17 mouse cellular contexts compared by ENCODE assay signal in genomic region chr5:49292421-49292820, GRCm38 (mm10).
DNase-seq lines count a peak whose midpoint lies in the region; ATAC-seq and TF ChIP-seq lines count a peak whose summit lies in the region.
"Had no signal": no experiment of that assay in that cellular context is flagged by ENCODE, and none has a peak within 500 bp of the region (broad histone marks: within the 10 kb centered on the region; RNA-seq: fewer than 3 reads in every experiment).

No protein-coding gene starts in this region.

- 66% methylated on average over 2 of the region's 2 CpGs for WGBS in forebrain, embryonic 13.5 days
- 51% methylated on average over 2 of the region's 2 CpGs for WGBS in forebrain, embryonic 15.5 days
- 74% methylated on average over 2 of the region's 2 CpGs for WGBS in hindbrain, embryonic 16.5 days
- WGBS in hindbrain, embryonic 13.5 days: 91% methylated on average over 2 of the region's 2 CpGs
- WGBS in liver, adult 2 months: 18% methylated on average over 2 of the region's 2 CpGs

- H3K36me3 ChIP-seq in forebrain, embryonic 13.5 days (ENCODE audit: poor library complexity, severe bottlenecking): no peaks in the 10 kb centered on the region
- H3K36me3 ChIP-seq in forebrain, embryonic 15.5 days: no peaks in the 10 kb centered on the region
- no peaks in the 10 kb centered on the region for H3K36me3 ChIP-seq in hindbrain, embryonic 16.5 days (ENCODE audit: control insufficient read depth, insufficient read depth, low read length)
- H3K36me3 ChIP-seq in hindbrain, embryonic 13.5 days: no peaks in the 10 kb centered on the region
- no peaks in the 10 kb centered on the region for H3K36me3 ChIP-seq in liver, adult 2 months (ENCODE audit: control insufficient read depth, insufficient read depth, low read length)
- H3K36me3 ChIP-seq: forebrain, embryonic 10.5 days; heart, embryonic 10.5 days; heart, embryonic 13.5 days had no signal

- H3K4me2 ChIP-seq in forebrain, embryonic 13.5 days: no peak overlapping the region
- no peak overlapping the region for H3K4me2 ChIP-seq in forebrain, embryonic 15.5 days (replicated peaks)
- H3K4me2 ChIP-seq in hindbrain, embryonic 16.5 days (ENCODE audit: low read length): no peak overlapping the region
- H3K4me2 ChIP-seq in hindbrain, embryonic 13.5 days: no peak overlapping the region
- H3K4me2 ChIP-seq: heart, embryonic 13.5 days had no signal

- 0 out of 2 replicates have a peak, but pooled peaks have one; percentile 27 for ATAC-seq in forebrain, embryonic 13.5 days
- ATAC-seq in forebrain, embryonic 15.5 days (replicated peaks): no peak
- ATAC-seq in hindbrain, embryonic 16.5 days: peak; percentile 69; the same call in 1 of the 2 replicates
- ATAC-seq in hindbrain, embryonic 13.5 days (ENCODE audit: low FRiP score): no peak
- ATAC-seq: forebrain, embryonic 14.5 days; Patski had no signal

- H3K4me3 ChIP-seq in forebrain, embryonic 13.5 days: no peak overlapping the region
- H3K4me3 ChIP-seq in forebrain, embryonic 15.5 days: no peak overlapping the region
- no peak overlapping the region for H3K4me3 ChIP-seq in hindbrain, embryonic 16.5 days (ENCODE audit: low read length)
- H3K4me3 ChIP-seq in hindbrain, embryonic 13.5 days: no peak overlapping the region
- no peak overlapping the region for H3K4me3 ChIP-seq in liver, adult 2 months (ENCODE audit: insufficient read depth, low read depth, low read length)
- H3K4me3 ChIP-seq: forebrain, embryonic 10.5 days; heart, adult 2 months; heart, embryonic 10.5 days; heart, embryonic 13.5 days had no signal

- H3K4me1 ChIP-seq in forebrain, embryonic 13.5 days: no peaks in the 10 kb centered on the region
- H3K4me1 ChIP-seq in forebrain, embryonic 15.5 days: no peaks in the 10 kb centered on the region
- no peaks in the 10 kb centered on the region for H3K4me1 ChIP-seq in hindbrain, embryonic 16.5 days (ENCODE audit: control insufficient read depth, insufficient read depth, low read depth, low read length)
- no peaks in the 10 kb centered on the region for H3K4me1 ChIP-seq in hindbrain, embryonic 13.5 days (replicated peaks)
- no peaks in the 10 kb centered on the region for H3K4me1 ChIP-seq in liver, adult 2 months (ENCODE audit: control insufficient read depth, insufficient read depth, low read length)
- H3K4me1 ChIP-seq: forebrain, embryonic 10.5 days; heart, embryonic 10.5 days; heart, embryonic 13.5 days had no signal

- TF ChIP-seq CTCF in liver, adult 2 months (IDR thresholded peaks at IDR 0.05; ENCODE audit: low read depth, low read length): no peak

- H3K79me2 ChIP-seq in liver, adult 2 months (ENCODE audit: control insufficient read depth, insufficient read depth, low read length): no peaks in the 10 kb centered on the region

- no peaks in the 10 kb centered on the region for H3K9me3 ChIP-seq in forebrain, embryonic 13.5 days (replicated peaks)
- H3K9me3 ChIP-seq in forebrain, embryonic 15.5 days: no peaks in the 10 kb centered on the region
- no peaks in the 10 kb centered on the region for H3K9me3 ChIP-seq in hindbrain, embryonic 16.5 days (ENCODE audit: control insufficient read depth, low read length)
- no peaks in the 10 kb centered on the region for H3K9me3 ChIP-seq in hindbrain, embryonic 13.5 days
- H3K9me3 ChIP-seq: forebrain, embryonic 10.5 days; heart, embryonic 10.5 days; heart, embryonic 13.5 days had no signal

- H3K27ac ChIP-seq in forebrain, embryonic 13.5 days: no peak overlapping the region
- no peak overlapping the region for H3K27ac ChIP-seq in forebrain, embryonic 15.5 days (replicated peaks)
- no peak overlapping the region for H3K27ac ChIP-seq in hindbrain, embryonic 16.5 days (ENCODE audit: low read depth, low read length)
- no peak overlapping the region for H3K27ac ChIP-seq in hindbrain, embryonic 13.5 days
- no peak overlapping the region for H3K27ac ChIP-seq in liver, adult 2 months (replicated peaks; ENCODE audit: insufficient read depth, low read depth, low read length)
- H3K27ac ChIP-seq: forebrain, embryonic 10.5 days; heart, adult 2 months; heart, embryonic 10.5 days; heart, embryonic 13.5 days had no signal

- peak; percentile 40 for DNase-seq in liver, adult 2 months (ENCODE audit: extremely low read depth, low read depth, low spot score)
- no peak for DNase-seq in liver
- peak; percentile 49 for DNase-seq in Muller cell, postnatal 12 days (ENCODE audit: inconsistent ontology term)
- DNase-seq: adrenal gland, postnatal 10 days; adrenal gland, postnatal 36 days; gastrocnemius, postnatal 25 days; heart, adult 2 months; heart, postnatal 14 days had no signal

- H3K27me3 ChIP-seq in forebrain, embryonic 13.5 days: no peaks in the 10 kb centered on the region
- H3K27me3 ChIP-seq in forebrain, embryonic 15.5 days: no peaks in the 10 kb centered on the region
- H3K27me3 ChIP-seq in hindbrain, embryonic 16.5 days (replicated peaks; ENCODE audit: control insufficient read depth, insufficient read depth, low read length): no peaks in the 10 kb centered on the region
- no peaks in the 10 kb centered on the region for H3K27me3 ChIP-seq in hindbrain, embryonic 13.5 days
- no peaks in the 10 kb centered on the region for H3K27me3 ChIP-seq in liver, adult 2 months (ENCODE audit: control insufficient read depth, insufficient read depth, low read length)
- H3K27me3 ChIP-seq: heart, embryonic 13.5 days; Patski had no signal

- TF ChIP-seq POLR2A in liver, adult 2 months (IDR thresholded peaks at IDR 0.05; ENCODE audit: extremely low read depth, insufficient read depth, low read length): no peak

- no peak overlapping the region for H3K9ac ChIP-seq in forebrain, embryonic 13.5 days
- no peak overlapping the region for H3K9ac ChIP-seq in forebrain, embryonic 15.5 days (replicated peaks)
- H3K9ac ChIP-seq in hindbrain, embryonic 16.5 days (ENCODE audit: low read depth, low read length): no peak overlapping the region
- no peak overlapping the region for H3K9ac ChIP-seq in hindbrain, embryonic 13.5 days
- H3K9ac ChIP-seq in liver, adult 2 months (ENCODE audit: low read depth, low read length): no peak overlapping the region
- H3K9ac ChIP-seq: heart, embryonic 13.5 days had no signal

Comparison
In these comparisons a context has a peak if more than half of its experiments do, and no peak if none do; other contexts are left out.
1. ATAC-seq: peak in forebrain, embryonic 13.5 days (single experiment) and hindbrain, embryonic 16.5 days (single experiment); none in forebrain, embryonic 15.5 days (single experiment) and hindbrain, embryonic 13.5 days (single experiment).